Mouse (Mus musculus): ENCODE results near the gene Spata25. TPM values are rescaled to one million over a fixed set of nuclear protein-coding genes. Genes with fewer than 3 reads are reported as not detected.

Gene Spata25
- total RNA-seq, 2 experiments from 2014 or later, result not detected

- no peak for ATAC-seq (replicated peaks; ENCODE audit: low FRiP score, poor library complexity, severe bottlenecking)
Measured at GRCm38 (mm10) chr2:164787032-164787431, 41.3 kb downstream of the Spata25 start.

DNA sequence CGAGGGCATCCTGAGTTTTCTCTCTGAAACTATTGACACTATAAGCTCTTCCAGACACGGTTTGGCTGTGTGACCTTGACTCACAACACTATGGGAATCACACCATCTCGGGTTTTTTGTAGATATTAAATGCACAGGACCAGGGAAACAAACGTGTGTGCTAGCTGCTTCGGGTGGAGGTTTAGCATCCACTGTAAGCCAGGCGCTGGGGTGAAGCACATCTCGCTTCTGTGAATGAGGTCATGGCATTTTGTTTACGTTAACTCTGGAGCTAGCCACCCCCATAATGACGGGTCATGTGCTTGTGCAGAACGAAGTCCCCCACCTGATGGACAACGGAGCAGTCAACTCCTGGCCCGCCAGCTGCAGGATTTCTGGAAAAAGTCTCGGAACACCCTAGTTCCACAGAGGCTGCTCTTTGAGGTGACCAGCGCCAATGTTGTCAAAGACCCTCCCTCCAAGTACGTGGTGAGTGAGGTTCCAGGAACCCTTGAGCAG, 41.9 kb downstream of the Spata25 start:
- peak; percentile 9; the same call in 1 of the 2 replicates for ATAC-seq (replicated peaks; ENCODE audit: low FRiP score, poor library complexity, severe bottlenecking)

DNA sequence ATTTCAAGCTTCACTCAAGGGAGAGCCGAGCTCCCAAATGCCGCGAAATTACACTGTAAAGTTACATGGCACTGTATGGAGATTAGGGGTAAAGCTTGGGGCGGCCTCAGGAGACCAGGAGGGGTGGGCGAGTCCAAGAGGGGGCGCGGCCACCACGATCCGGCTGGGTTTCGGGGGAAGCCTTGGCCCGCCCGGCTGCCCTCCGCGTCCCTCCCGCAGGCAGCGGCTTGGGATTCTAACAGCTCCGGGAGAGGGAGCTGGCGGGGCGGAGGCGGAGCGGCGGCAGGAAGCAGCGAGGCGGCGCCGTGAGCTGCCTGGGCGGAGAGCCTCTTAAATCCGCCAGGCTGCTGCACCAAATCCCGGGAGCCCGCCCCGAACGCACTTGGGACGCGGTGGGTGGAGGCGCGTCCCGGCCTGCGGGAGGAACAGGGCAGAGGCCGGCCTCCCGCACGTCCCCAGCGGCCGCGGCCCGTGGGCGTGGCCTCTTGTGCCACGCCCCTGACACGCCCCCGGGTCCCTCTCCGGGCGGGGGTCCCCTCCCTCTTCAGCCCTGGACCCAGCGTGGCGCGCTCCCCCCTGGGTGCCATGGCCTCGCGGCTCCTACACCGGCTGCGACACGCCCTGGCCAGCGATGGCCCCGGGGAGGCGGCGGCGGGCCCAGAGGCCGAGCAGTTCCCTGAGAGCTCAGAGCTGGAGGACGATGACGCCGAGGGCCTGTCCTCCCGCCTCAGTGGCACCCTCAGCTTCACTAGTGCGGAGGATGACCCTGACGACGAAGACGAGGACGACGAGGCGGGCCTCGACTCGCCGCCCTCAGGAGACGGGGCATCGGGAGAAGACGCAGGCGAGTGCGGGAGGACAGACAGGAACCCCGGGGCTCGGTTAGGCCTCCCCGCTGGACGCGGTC, 42.6 kb downstream of the Spata25 start, which contains the start of gene Snx21:
Snx21 (plus strand) TSS at position 343 of the 907 bp plus-strand sequence.
- peak; percentile 62 for ATAC-seq (replicated peaks; ENCODE audit: low FRiP score, poor library complexity, severe bottlenecking)

DNA sequence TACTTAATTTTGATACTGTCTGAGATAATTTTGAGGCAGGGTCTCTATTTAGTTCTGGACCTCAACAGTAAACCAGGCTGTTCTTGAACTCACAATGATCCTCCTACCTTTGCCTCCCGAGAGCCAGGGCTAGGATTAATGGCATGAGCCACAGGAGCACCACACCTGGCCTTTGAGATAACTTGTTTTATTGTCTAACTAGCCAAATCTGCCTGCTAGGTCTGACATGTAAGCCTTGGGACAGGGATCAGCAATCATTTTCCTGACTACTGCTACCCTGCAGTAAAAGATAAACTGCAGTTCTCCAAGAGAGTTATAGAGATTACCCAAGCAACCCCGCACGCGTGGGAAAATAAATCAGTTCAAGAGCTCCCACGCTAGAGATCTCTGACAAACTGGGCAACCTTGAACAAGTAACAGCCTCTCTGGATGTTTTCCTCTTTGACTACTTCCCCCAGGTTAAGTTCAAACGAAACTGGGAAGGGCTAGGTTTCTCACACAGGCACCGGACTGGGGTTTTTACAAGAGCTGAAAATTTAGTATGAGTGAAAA, 43.4 kb downstream of the Spata25 start:
- no peak for ATAC-seq (replicated peaks; ENCODE audit: low FRiP score, poor library complexity, severe bottlenecking)

GRCm38 (mm10) chr2:164783926-164784581, 44.3 kb downstream of the Spata25 start:
- no peak for ATAC-seq (replicated peaks; ENCODE audit: low FRiP score, poor library complexity, severe bottlenecking)

DNA sequence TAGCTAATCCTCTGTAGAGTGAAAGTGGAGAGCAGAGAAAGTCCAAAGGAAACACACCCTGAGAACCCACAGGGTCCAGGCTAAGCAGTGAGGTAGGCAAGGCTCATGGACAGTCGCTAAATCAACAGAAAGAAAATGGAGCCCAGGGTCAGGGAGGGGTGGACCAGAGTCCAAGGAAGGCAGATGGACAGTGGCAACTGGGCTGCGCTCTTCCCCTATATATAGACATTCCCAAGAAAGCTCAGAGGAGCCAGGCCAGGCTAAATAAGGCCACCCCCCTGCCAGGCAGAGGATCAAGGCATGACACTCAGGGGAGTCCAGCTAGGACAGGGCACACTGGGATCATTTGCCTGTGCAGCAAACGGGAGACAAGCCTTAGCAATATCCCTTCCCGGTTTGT, 46.5 kb downstream of the Spata25 start:
- ATAC-seq (replicated peaks; ENCODE audit: low FRiP score, poor library complexity, severe bottlenecking), result no peak

DNA sequence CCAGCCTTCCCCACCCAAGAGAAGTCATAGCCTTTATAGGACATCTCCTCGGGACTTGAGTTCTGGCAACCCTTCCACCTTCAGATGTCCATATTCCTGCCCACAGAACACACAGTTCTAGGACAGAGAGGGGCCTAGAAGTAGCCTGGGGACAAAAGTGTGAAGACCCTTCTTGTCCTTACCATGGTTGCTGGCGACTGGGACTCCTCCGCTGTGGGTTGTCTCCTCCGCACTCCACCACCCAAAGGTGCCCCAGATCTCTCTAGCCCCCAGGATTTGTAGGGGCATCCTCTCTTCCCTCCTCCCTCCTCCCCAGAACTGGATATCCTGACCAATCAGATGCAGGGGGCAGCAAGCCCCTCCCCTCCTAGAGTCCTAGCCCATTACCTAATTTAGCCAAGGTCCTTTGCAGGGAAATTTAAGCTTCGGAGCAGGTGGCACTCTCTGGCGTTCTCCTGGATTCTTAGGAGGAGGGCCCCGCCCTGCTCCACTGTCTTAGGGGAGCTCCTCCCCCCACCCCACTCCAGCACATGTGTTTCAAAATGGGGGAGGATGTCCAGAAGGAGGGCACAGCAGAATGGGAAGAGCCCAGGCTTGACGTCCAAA, 48.8 kb downstream of the Spata25 start, which contains the start of gene Tnnc2:
Tnnc2 (minus strand) TSS at position 487 of the 606 bp plus-strand sequence.
- ATAC-seq (replicated peaks; ENCODE audit: low FRiP score, poor library complexity, severe bottlenecking), result no peak

GRCm38 (mm10) chr2:164778809-164779208, 49.5 kb downstream of the Spata25 start:
- ATAC-seq (replicated peaks; ENCODE audit: low FRiP score, poor library complexity, severe bottlenecking), result 0 out of 2 replicates have a peak, but pooled peaks have one; percentile 5

DNA sequence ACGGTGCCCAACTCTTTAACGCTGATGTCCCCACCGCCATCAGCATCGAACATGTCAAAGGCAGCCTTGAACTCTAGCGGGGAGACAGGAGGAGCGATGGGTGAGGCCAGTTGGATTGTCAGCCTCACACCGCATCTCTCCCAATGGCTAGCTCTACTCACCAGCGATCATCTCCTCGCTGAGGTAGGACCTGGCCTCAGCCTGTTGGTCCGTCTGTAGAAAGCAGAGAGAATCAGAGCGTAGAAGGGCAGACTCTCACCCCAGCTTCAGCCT, 50.4 kb downstream of the Spata25 start:
- ATAC-seq (replicated peaks; ENCODE audit: low FRiP score, poor library complexity, severe bottlenecking), result no peak

DNA sequence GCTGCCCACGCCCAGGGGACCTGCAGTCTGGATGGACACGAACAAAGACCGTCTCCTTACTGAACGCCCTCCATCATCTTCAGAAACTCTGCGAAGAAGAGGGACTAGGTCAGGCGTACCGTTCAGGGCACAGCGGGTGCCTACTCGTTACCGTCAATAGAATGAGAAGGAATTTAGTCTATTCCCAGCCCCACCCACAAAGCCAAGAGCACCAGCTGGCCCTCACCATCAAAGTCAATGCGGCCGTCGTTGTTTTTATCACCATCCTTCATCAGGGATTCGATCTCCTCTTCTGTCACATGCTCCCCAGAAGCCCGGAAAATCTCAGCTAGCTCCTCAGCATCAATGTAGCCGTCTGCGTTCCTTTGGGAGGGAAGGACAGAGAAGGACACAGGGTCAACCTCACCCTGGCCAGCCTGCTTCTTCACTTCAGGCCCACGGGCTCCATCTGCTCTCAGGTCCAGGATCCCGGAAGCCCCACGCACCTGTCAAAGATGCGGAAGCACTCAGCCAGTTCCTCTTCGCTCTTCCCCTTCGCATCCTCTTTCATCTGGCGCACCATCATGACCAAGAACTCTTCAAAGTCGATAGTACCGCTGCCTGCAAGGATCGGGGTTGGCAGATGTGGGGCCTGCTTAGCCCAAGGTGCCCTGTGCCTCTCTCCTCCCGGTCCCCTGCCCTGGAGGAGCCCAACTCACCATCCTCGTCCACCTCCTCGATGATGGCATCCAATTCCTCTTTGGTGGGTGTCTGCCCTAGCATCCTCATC, 50.9 kb downstream of the Spata25 start:
- no peak for ATAC-seq (replicated peaks; ENCODE audit: low FRiP score, poor library complexity, severe bottlenecking)

GRCm38 (mm10) chr2:164776801-164777200, 51.5 kb downstream of the Spata25 start:
- no peak for ATAC-seq (replicated peaks; ENCODE audit: low FRiP score, poor library complexity, severe bottlenecking)

Other genes starting within 250 kb of the Spata25 start
- gene Wfdc6a, start 243.1 kb downstream of the Spata25 start, total RNA-seq (2015; ENCODE audit: low replicate concordance), result not detected in 2 replicates
- gene Wfdc6a, start 243.1 kb downstream of the Spata25 start, total RNA-seq (2017; ENCODE audit: low replicate concordance), result not detected in 2 replicates
- not detected in 2 replicates for gene Eppin, start 234.9 kb downstream of the Spata25 start, total RNA-seq (2015; ENCODE audit: low replicate concordance)
- gene Eppin, start 234.9 kb downstream of the Spata25 start, total RNA-seq (2017; ENCODE audit: low replicate concordance), result not detected in 2 replicates
- gene Wfdc6b, start 215.0 kb downstream of the Spata25 start, total RNA-seq (2015; ENCODE audit: low replicate concordance), result not detected in 2 replicates
- not detected in 2 replicates for gene Wfdc6b, start 215.0 kb downstream of the Spata25 start, total RNA-seq (2017; ENCODE audit: low replicate concordance)
- gene Wfdc8, start 214.9 kb downstream of the Spata25 start, total RNA-seq (2015; ENCODE audit: low replicate concordance), result not detected in 2 replicates
- gene Wfdc8, start 214.9 kb downstream of the Spata25 start, total RNA-seq (2017; ENCODE audit: low replicate concordance), result not detected in 2 replicates
- not detected in 2 replicates for gene Wfdc16, start 189.7 kb downstream of the Spata25 start, total RNA-seq (2015; ENCODE audit: low replicate concordance)
- gene Wfdc16, start 189.7 kb downstream of the Spata25 start, total RNA-seq (2017; ENCODE audit: low replicate concordance), result not detected in 2 replicates
- gene Wfdc10, start 172.5 kb downstream of the Spata25 start, total RNA-seq (2015; ENCODE audit: low replicate concordance), result not detected in 2 replicates
- gene Wfdc10, start 172.5 kb downstream of the Spata25 start, total RNA-seq (2017; ENCODE audit: low replicate concordance), result not detected in 2 replicates
- gene Wfdc9, start 172.0 kb downstream of the Spata25 start, total RNA-seq (2015; ENCODE audit: low replicate concordance), result not detected in 2 replicates
- gene Wfdc9, start 172.0 kb downstream of the Spata25 start, total RNA-seq (2017; ENCODE audit: low replicate concordance), result not detected in 2 replicates
- not detected in 2 replicates for gene Wfdc11, start 154.4 kb downstream of the Spata25 start, total RNA-seq (2015; ENCODE audit: low replicate concordance)
- gene Wfdc11, start 154.4 kb downstream of the Spata25 start, total RNA-seq (2017; ENCODE audit: low replicate concordance), result 0.77 TPM in 1 of 2 replicates, not detected in the other
- gene Wfdc13, start 143.4 kb downstream of the Spata25 start, total RNA-seq (2015; ENCODE audit: low replicate concordance), result not detected in 2 replicates
- gene Wfdc13, start 143.4 kb downstream of the Spata25 start, total RNA-seq (2017; ENCODE audit: low replicate concordance), result not detected in 2 replicates
- not detected in 2 replicates for gene Spint4, start 130.0 kb downstream of the Spata25 start, total RNA-seq (2015; ENCODE audit: low replicate concordance)
- gene Spint4, start 130.0 kb downstream of the Spata25 start, total RNA-seq (2017; ENCODE audit: low replicate concordance), result not detected in 2 replicates
- not detected in 2 replicates for gene Spint5, start 113.2 kb downstream of the Spata25 start, total RNA-seq (2015; ENCODE audit: low replicate concordance)
- not detected in 2 replicates for gene Spint5, start 113.2 kb downstream of the Spata25 start, total RNA-seq (2017; ENCODE audit: low replicate concordance)
- gene Wfdc3, start 82.6 kb downstream of the Spata25 start, total RNA-seq (2015; ENCODE audit: low replicate concordance), result 16.7 and 19.9 TPM in 2 replicates
- gene Wfdc3, start 82.6 kb downstream of the Spata25 start, total RNA-seq (2017; ENCODE audit: low replicate concordance), result 10.0 and 12.8 TPM in 2 replicates
- gene Dnttip1, start 82.6 kb downstream of the Spata25 start, total RNA-seq (2015; ENCODE audit: low replicate concordance), result 79.2 and 130 TPM in 2 replicates
- gene Dnttip1, start 82.6 kb downstream of the Spata25 start, total RNA-seq (2017; ENCODE audit: low replicate concordance), result 137 and 237 TPM in 2 replicates
- gene Ube2c, start 58.6 kb downstream of the Spata25 start, total RNA-seq (2015; ENCODE audit: low replicate concordance), result 268 and 318 TPM in 2 replicates
- 123 and 215 TPM in 2 replicates for gene Ube2c, start 58.6 kb downstream of the Spata25 start, total RNA-seq (2017; ENCODE audit: low replicate concordance)
- gene Tnnc2, start 48.6 kb downstream of the Spata25 start, total RNA-seq (2015; ENCODE audit: low replicate concordance), result not detected in 2 replicates
- gene Tnnc2, start 48.6 kb downstream of the Spata25 start, total RNA-seq (2017; ENCODE audit: low replicate concordance), result not detected in 2 replicates
- gene Snx21, start 42.7 kb downstream of the Spata25 start, total RNA-seq (2015; ENCODE audit: low replicate concordance), result 2.1 and 2.9 TPM in 2 replicates
- 0.43 and 0.98 TPM in 2 replicates for gene Snx21, start 42.7 kb downstream of the Spata25 start, total RNA-seq (2017; ENCODE audit: low replicate concordance)
- gene Acot8, start 23.7 kb downstream of the Spata25 start, total RNA-seq (2015; ENCODE audit: low replicate concordance), result 9.6 and 10.0 TPM in 2 replicates
- 15.8 and 20.8 TPM in 2 replicates for gene Acot8, start 23.7 kb downstream of the Spata25 start, total RNA-seq (2017; ENCODE audit: low replicate concordance)
- gene Zswim3, start 23.4 kb downstream of the Spata25 start, total RNA-seq (2015; ENCODE audit: low replicate concordance), result 0.58 and 1.9 TPM in 2 replicates
- 2.0 and 4.5 TPM in 2 replicates for gene Zswim3, start 23.4 kb downstream of the Spata25 start, total RNA-seq (2017; ENCODE audit: low replicate concordance)
- 1.5 and 2.1 TPM in 2 replicates for gene Zswim1, start 5.9 kb downstream of the Spata25 start, total RNA-seq (2015; ENCODE audit: low replicate concordance)
- gene Zswim1, start 5.9 kb downstream of the Spata25 start, total RNA-seq (2017; ENCODE audit: low replicate concordance), result 0.60 and 1.1 TPM in 2 replicates
- gene Ctsa, start 4.3 kb upstream of the Spata25 start, total RNA-seq (2015; ENCODE audit: low replicate concordance), result 26.8 and 36.1 TPM in 2 replicates
- 33.5 and 39.9 TPM in 2 replicates for gene Ctsa, start 4.3 kb upstream of the Spata25 start, total RNA-seq (2017; ENCODE audit: low replicate concordance)
- not detected in 2 replicates for gene Neurl2, start 4.9 kb upstream of the Spata25 start, total RNA-seq (2015; ENCODE audit: low replicate concordance)
- gene Neurl2, start 4.9 kb upstream of the Spata25 start, total RNA-seq (2017; ENCODE audit: low replicate concordance), result 1.4 TPM in 1 of 2 replicates, not detected in the other
- 0.58 and 0.84 TPM in 2 replicates for gene Pltp, start 29.2 kb upstream of the Spata25 start, total RNA-seq (2015; ENCODE audit: low replicate concordance)
- gene Pltp, start 29.2 kb upstream of the Spata25 start, total RNA-seq (2017; ENCODE audit: low replicate concordance), result 1.8 and 3.3 TPM in 2 replicates
- gene Pcif1, start 50.8 kb upstream of the Spata25 start, total RNA-seq (2015; ENCODE audit: low replicate concordance), result 5.6 and 22.6 TPM in 2 replicates
- 19.0 and 30.5 TPM in 2 replicates for gene Pcif1, start 50.8 kb upstream of the Spata25 start, total RNA-seq (2017; ENCODE audit: low replicate concordance)
- gene Zfp335, start 83.2 kb upstream of the Spata25 start, total RNA-seq (2015; ENCODE audit: low replicate concordance), result 13.4 and 17.9 TPM in 2 replicates
- 9.9 and 10.3 TPM in 2 replicates for gene Zfp335, start 83.2 kb upstream of the Spata25 start, total RNA-seq (2017; ENCODE audit: low replicate concordance)
- gene Mmp9, start 112.2 kb upstream of the Spata25 start, total RNA-seq (2015; ENCODE audit: low replicate concordance), result 73.6 and 120 TPM in 2 replicates
- 31.4 and 35.7 TPM in 2 replicates for gene Mmp9, start 112.2 kb upstream of the Spata25 start, total RNA-seq (2017; ENCODE audit: low replicate concordance)
- not detected in 2 replicates for gene Slc12a5, start 132.3 kb upstream of the Spata25 start, total RNA-seq (2015; ENCODE audit: low replicate concordance)
- not detected in 2 replicates for gene Slc12a5, start 132.3 kb upstream of the Spata25 start, total RNA-seq (2017; ENCODE audit: low replicate concordance)
- gene Ncoa5, start 206.3 kb upstream of the Spata25 start, total RNA-seq (2015; ENCODE audit: low replicate concordance), result 1.2 and 5.4 TPM in 2 replicates
- gene Ncoa5, start 206.3 kb upstream of the Spata25 start, total RNA-seq (2017; ENCODE audit: low replicate concordance), result 10.3 and 15.6 TPM in 2 replicates
- 10.2 TPM in 1 of 2 replicates, not detected in the other for gene Cd40, start 227.1 kb upstream of the Spata25 start, total RNA-seq (2015; ENCODE audit: low replicate concordance)
- 3.6 and 5.1 TPM in 2 replicates for gene Cd40, start 227.1 kb upstream of the Spata25 start, total RNA-seq (2017; ENCODE audit: low replicate concordance)